Mouse (Mus musculus): Measurements from ENCODE around the gene Hat1. TPM values are rescaled to one million over a fixed set of nuclear protein-coding genes. Genes with fewer than 3 reads are reported as not detected.

Hat1 gene
- total RNA-seq, 2 experiments from 2014 or later, result 16.8 to 18.1 TPM

DNA sequence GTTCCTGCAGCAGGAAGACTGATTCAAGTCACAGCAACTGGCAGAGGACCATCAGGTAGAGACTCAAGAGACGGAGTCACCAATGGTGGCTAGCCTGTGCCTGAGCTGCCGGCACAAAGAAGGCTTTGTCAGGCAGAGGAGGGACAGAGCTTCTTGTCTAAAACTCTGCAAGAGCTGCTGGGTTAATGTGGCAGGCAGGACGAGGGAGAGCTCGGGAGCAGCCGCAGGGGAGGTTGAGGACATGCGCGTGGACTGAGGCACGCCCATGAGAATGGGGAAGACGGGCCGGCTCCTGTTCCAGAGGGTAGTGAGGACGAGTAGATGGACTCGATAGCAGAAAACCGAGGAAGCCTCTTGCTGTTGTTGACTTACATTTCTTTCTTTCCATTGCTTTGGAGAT, 69.9 kb downstream of the Hat1 start:
- intact Hi-C loops (cut with DNase I), result no loop called here
- no peak for DNase-seq (ENCODE audit: low spot score in 2 of 2)

DNA sequence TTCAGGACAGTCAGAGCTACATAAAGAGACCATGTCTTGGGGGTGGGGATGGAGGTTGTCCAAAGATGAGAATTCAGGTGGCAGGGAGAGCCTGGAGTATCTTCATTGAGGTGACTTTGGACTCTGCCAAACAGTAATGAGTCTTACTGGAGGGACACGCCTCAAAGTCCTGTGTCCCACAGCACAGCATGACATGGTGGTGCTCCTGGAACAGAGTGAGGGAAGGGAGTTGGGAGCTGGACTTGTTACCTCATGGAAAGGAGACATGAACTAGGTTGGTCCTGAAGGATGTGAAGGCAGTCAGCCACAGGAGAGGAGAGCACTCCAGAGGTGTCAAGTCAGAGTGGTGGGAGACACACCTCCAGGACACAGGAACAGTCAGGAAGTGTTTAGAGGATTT, 70.9 kb downstream of the Hat1 start:
- DNase-seq (ENCODE audit: low spot score in 2 of 2), result no peak
- intact Hi-C loops (cut with DNase I), result no loop called here

DNA sequence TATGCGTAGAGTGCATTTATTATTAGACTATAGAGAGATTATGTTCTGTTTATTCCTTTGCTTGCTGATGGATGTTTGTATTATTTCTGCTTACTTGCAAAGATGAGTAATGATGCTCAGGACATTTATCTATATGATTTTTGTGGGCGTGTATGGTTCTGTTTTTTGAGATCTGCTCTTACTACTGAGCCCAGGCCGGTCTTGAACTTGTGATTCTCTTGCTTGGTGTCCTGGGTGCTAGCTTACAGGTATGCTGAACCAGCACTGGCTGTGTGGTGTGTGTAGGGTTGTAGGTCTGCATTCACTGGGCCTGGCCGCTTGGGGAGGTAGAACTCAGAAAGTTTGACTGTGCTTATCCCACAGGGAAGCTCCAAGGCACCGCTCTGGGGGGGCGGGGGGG, 72.4 kb downstream of the Hat1 start:
- intact Hi-C loops (cut with DNase I), result no loop called here
- no peak for DNase-seq (ENCODE audit: low spot score in 2 of 2)

DNA sequence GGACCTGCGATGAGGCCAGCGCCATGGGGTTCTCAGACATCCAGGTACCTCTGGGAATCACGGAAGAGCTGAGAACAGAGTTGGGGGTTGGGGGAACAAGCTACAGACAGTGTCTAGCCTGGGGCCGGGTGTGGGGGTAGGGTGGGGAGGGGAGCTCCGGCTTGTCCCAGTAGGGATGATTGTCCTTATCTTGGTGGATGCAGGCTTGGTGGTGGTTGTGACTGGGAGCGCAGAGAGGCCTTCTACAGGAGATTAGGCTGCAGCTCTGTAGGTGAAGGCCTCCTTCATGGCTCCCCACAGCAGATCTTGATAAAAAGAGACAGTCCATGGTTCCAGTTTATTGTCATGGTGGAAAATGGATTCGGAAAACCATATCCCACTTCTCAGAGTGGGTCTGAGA, 72.8 kb downstream of the Hat1 start:
- DNase-seq (ENCODE audit: low spot score in 2 of 2), result no peak
- intact Hi-C loops (cut with DNase I), result no loop called here

DNA sequence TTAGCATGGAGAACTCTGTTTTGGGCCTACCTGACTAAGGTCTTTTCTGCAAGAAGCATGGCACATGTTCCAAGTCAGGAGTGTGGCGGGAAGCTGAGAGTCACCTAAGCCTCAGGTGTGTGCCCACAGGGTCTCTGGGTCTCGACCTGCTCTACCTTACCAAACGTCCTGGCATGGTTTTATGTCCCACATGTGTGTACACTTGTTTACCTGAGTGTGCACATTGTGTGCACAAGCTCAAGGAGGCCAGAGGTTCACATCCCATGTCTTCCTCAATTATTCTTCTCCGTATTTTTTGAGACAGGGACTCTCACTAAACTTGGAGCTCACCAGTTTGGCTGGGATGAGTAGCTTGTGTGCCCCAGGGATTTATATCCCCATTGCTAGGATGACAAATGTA, 73.3 kb downstream of the Hat1 start:
- no peak for DNase-seq (ENCODE audit: low spot score in 2 of 2)
- intact Hi-C loops (cut with DNase I), result no loop called here

DNA sequence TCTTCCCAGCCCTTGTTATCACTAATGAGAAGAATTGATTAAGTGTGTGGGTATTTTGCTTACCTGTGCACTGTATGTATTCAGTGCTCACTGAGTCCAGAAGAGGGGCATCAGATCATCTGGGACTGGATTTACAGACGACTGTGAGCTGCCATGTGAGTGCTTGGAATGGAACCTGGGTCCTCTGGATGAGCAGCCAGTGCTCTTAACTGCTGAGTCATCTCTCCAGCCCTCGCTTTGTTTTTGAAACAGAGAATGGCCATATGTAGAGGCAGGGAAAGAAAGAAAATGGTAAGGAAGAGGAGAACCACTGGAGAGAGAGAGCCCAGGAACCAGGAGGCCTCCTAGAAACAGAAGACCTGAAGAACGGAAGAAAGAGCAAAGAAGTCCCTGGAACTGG, 73.8 kb downstream of the Hat1 start:
- intact Hi-C loops (cut with DNase I), result no loop called here
- DNase-seq (ENCODE audit: low spot score in 2 of 2), result no peak

DNA sequence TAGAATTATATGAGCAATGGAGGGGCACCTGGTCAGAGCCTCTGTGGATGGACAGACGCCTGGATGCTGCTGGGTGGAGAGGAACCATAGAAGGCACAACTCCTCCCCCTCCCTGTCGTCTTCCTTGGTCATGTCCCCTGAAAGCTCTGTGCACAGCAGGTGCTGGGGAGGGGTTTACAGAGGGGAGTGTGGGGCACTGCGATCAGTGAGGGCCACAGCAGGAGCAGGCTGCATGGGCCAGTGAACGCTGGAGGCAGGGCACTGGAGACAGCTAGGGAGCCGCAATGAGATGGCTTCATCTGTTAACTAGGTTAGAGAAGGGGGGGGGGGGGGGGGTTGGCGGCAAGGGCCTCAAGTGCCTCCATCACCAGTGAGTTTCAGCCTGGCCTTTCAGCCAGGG, 77.3 kb downstream of the Hat1 start:
- intact Hi-C loops (cut with DNase I), result no loop called here
- DNase-seq (ENCODE audit: low spot score in 2 of 2), result no peak

DNA sequence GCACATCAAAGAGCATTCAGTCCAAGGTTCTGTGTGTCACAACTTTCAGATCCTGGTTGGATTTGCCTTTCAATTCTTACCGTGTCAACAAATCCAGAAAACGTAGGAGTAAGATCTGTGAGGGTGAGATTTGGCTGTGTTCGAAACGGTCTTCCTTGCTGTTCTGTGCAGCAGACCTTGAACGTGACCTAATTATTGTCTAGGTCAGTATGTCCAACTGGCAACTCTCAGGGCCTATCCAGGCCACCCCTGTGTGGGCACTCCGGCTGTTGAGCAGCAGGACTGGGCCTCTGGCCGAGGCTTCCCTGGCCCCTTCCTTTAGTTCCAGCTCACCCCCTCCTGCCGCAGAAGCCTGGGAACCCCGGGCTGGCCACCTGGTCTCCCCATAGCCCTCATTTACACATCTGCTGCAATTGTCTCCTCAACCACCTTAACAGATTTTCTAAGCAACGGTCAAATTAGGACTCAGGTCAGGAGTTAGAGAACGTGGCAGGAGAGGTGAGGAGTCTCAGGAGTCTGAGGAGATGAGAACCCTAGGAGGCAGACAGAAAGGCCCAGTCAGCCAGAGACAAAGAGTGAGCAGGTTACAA, 78.2 kb downstream of the Hat1 start:
- DNase-seq (ENCODE audit: low spot score in 2 of 2), result no peak
- intact Hi-C loops (cut with DNase I), result no loop called here

DNA sequence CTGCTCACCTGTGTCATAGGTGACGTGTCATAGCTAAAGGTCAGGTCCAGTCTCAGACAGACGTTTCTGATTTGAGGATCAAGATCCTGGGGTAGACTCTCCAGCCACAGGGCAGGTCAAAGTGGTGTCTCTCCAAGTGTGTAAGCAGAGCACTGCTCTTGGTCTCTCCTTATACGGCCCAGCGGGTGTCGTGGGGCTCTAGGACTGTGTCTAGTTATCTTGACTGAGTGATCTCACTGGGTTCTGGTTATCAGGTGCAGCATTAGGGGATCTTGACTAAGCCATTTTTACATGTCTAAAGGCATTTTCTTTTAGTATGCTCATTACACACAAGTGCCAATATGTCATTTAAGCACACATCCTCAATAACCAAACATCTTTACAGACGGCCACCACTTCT, 82.3 kb downstream of the Hat1 start:
- no peak for DNase-seq (ENCODE audit: low spot score in 2 of 2)
- intact Hi-C loops (cut with DNase I), result no loop called here

DNA sequence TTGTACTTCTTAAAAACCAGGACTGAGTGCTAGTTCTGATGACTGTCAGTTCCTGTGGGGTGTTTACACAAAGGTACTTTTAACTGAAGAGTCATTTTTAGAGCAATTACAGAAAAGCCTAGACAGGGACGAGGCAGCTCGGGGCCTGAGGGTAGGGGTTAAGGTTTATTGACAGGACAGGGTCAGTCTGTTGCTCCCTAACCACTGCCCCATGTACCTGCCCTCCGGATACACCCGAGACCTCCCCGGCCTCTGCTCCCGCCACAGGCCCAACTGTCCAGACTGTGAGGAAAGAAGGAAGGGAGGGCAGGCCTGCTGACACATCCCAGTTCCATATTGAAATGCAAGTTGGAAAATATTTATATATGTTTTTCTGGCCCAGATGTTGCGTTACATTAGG, 85.1 kb downstream of the Hat1 start:
- intact Hi-C loops (cut with DNase I), result no loop called here
- DNase-seq (ENCODE audit: low spot score in 2 of 2), result no peak

DNA sequence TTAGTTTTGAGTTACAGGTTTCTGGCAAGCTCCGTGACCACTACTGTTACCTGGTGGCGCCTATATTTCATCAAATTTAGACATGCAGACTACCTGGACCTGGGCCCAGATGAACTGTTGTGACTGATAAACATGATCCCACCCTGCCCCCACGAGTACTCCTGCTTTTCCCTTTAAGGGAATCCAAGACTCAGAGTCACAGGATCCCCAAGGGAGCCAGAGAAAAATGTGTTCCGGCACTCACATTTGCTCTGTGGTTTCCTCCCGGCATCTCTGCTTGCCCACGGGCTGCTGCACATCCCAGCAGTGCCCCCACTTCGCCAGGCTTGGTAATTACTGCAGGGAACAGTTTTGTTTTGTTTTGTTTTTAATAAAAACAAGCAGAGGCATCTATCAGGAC, 85.6 kb downstream of the Hat1 start:
- DNase-seq (ENCODE audit: low spot score in 2 of 2), result no peak
- intact Hi-C loops (cut with DNase I), result no loop called here

DNA sequence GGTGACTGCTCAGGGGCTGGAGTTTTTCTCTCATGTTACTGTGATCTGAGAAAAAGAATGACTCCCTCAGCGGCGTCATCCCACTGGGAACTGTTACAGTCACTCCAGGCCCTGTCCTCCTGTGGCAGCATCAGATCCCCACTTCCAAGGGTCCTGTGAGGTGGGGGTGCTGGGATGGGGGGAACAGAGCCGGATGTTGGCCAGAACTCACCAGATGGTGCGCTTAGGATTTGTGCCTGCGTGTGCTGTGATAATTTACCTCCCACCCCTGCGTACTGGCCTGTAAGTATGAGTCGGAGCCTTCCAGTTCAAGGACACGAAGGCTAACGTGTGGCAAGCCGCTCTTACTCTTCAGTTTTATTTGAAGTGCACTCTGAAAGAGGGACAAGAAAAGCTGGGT, 86.6 kb downstream of the Hat1 start:
- DNase-seq (ENCODE audit: low spot score in 2 of 2), result no peak
- intact Hi-C loops (cut with DNase I), result no loop called here

DNA sequence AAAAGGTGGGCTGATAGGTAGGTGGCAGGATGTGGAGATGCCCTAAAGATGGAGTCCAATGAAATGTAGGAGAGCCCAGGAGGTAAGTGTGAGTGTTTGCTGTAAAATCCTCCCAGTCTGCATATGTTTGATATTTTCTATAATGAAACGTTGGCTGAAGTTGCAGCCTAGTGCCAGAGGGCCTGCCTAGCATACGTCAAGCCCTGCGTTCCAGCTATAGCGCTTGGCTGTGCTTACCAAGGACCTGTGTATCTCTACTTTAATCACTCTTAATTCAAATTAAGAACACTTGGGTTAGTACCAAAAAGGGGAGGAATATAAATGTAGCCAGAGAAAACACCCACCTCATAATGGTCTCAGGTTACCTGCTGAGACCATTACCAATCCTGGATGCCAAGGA, 87.0 kb downstream of the Hat1 start:
- DNase-seq (ENCODE audit: low spot score in 2 of 2), result no peak
- intact Hi-C loops (cut with DNase I), result no loop called here

DNA sequence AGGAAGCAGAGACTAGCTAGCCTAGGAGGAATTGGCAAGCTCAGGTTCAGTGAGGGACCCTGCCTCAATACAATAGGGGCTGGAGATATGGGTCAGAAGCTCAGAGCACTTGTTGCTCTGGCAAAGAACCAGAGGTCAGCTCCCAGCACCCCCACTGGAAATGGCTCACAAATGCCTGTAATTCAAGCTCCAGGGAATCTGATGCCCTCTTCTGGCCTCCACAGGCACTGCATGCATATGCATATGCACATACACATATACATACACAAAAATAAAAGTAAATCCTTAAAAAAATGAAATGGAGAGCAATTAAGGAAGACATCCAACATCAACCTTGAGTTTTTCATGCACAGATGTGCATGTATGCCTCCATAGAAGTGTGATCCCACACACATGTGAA, 89.0 kb downstream of the Hat1 start:
- DNase-seq (ENCODE audit: low spot score in 2 of 2), result no peak
- intact Hi-C loops (cut with DNase I), result no loop called here

DNA sequence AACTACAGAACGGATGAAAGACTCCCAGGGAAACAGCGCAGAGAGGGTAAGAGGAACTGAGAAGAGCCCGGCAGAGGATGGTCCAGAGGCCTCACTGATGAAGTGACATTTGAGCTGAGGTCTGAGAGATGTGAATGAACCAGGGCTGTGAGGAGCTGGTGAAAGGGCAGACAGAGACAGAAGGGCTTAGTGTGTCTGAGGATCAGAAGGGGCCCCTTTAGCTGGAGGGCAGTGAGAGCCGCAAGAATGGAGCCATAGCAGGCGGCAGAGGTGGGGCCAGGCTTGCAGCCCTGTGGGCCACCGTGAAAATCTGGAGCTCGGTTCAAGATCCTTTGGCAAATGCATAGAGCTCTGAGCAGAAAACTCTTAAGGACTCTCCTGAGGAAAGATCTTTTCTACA, 91.2 kb downstream of the Hat1 start:
- DNase-seq (ENCODE audit: low spot score in 2 of 2), result no peak
- intact Hi-C loops (cut with DNase I), result no loop called here

DNA sequence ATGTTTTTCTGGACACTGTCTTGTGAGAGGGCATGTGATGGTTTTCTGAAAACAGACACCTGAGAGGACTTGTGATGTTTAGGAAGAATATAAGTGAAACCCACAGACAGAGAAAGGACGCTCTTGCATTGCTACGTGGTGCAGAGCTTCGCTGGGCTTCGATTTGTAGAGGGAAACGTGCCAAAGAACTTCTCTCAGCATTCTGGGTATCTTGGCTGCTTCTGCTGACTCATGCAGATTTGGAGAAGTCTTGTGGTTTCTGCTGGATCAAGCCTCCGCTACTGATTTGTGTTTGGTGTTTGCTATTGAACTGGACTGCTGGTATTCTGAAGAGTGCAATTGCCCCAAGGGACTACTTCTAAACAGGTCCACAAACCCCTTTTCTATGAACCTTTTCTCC, 93.1 kb downstream of the Hat1 start:
- no peak for DNase-seq (ENCODE audit: low spot score in 2 of 2)
- intact Hi-C loops (cut with DNase I), result no loop called here

DNA sequence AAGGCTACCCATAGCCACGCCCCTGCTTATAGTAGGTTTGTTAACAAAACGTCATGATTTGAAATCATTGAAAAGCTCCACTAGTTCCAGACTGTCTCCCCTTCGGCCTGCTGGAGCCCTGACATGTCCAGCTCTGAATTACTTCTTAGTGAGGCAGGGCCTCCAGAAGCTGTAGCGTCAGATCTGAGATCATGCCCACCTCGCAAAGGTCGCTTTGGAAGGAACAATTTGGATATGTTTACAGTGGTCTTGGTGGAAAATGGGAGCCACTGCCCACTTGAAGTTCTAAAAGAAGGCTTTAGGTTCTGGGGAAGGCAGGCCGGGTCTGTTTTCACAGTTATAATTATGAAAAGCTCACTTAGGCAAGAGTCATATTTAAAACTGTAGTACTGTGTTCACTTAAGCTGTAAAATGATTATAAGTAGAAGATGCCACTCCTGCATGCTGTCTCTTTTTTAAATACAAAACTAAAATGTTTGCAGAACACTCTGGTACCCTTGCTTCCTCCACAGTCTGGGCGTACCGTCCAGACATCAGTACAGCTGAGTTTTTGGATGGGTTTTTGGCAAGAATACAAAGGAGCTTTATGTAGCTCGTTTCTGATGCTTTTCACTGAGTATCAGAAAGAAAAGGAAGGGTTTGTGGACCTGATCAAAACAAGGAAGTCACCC, 94.4 kb downstream of the Hat1 start:
- peak in 1 of 2 experiments; percentile 55 for DNase-seq (ENCODE audit: low spot score in 2 of 2)
- intact Hi-C loops (cut with DNase I), result no loop called here

DNA sequence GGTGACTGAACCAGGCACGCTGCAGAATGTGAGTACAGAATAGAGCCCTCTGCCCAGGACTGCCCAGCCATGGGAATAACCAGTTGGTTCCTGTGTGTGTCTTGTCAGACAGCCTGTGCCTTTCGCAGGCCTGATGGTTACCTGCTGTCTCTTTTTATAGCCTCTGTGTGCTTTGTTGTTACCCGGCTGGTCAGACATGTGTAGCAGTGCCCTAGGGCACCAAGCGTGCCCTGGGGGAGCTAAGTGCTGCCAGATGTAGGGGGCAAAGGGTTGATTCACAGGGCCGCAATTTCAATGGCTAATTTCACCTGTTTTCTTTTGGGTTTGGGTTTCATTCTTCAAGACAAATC, 94.9 kb downstream of the Hat1 start:
- DNase-seq (ENCODE audit: low spot score in 2 of 2), result no peak
- intact Hi-C loops (cut with DNase I), result no loop called here
